Mouse (Mus musculus): ENCODE results near the gene Caln1. TPM values are rescaled to one million over a fixed set of nuclear protein-coding genes. Genes with fewer than 3 reads are reported as not detected.
"Not testable (repeated sequence)": the region's sequence is repeated elsewhere in the genome, so short reads cannot be mapped to it uniquely, and the experiment has no call there.

Caln1 gene
- polyA plus RNA-seq, 1 experiment: not detected

GRCm38 (mm10) chr5:130635397-130635796 lies 266.1 kb downstream of the Caln1 start:
- Histone ChIP-seq H3K4me1 (ENCODE audit: control insufficient read depth, insufficient read depth, low read length) (no peaks in the 10 kb centered on the region), H3K4me3 (replicated peaks; ENCODE audit: extremely low read depth, low read depth, low read length) (no peak overlapping the region)
- no peak for TF ChIP-seq CTCF (IDR thresholded peaks at IDR 0.05; ENCODE audit: insufficient read depth, low read length)
- TF ChIP-seq POLR2A (IDR thresholded peaks at IDR 0.05; ENCODE audit: borderline replicate concordance, extremely low read depth, low read depth, low read length): no peak
- WGBS: 87% methylated on average over 2 of the region's 2 CpGs
- DNase-seq: no peak

- Histone ChIP-seq H3K4me3 (replicated peaks; ENCODE audit: extremely low read depth, low read depth, low read length) (no peak overlapping the region), H3K4me1 (ENCODE audit: control insufficient read depth, insufficient read depth, low read length) (no peaks in the 10 kb centered on the region)
- DNase-seq: no peak
- TF ChIP-seq CTCF (IDR thresholded peaks at IDR 0.05; ENCODE audit: insufficient read depth, low read length) (no peak), POLR2A (IDR thresholded peaks at IDR 0.05; ENCODE audit: borderline replicate concordance, extremely low read depth, low read depth, low read length) (no peak)
- 55% methylated on average over 2 of the region's 2 CpGs for WGBS
Observed at GRCm38 (mm10) chr5:130641881-130642280, 272.6 kb downstream of the Caln1 start.

- WGBS: 63% methylated on average over 2 of the region's 2 CpGs
Observed at GRCm38 (mm10) chr5:130646126-130646525, 276.9 kb downstream of the Caln1 start.

GRCm38 (mm10) chr5:130658141-130658540 lies 288.9 kb downstream of the Caln1 start:
- H3K4me1 ChIP-seq (ENCODE audit: control insufficient read depth, insufficient read depth, low read length): no peaks in the 10 kb centered on the region
- no peak overlapping the region for H3K4me3 ChIP-seq (replicated peaks; ENCODE audit: extremely low read depth, low read depth, low read length)
- whole genome bisulfite sequencing: 56% methylated on average over 3 of the region's 3 CpGs
- DNase-seq: no peak
- no peak for TF ChIP-seq POLR2A (IDR thresholded peaks at IDR 0.05; ENCODE audit: borderline replicate concordance, extremely low read depth, low read depth, low read length)
- no peak for TF ChIP-seq CTCF (IDR thresholded peaks at IDR 0.05; ENCODE audit: insufficient read depth, low read length)

More at GRCm38 (mm10) chr5:130646126-130646525, 276.9 kb downstream of the Caln1 start:
- H3K4me3 ChIP-seq (replicated peaks; ENCODE audit: extremely low read depth, low read depth, low read length); DNase-seq; H3K4me1 ChIP-seq (ENCODE audit: control insufficient read depth, insufficient read depth, low read length): not testable (repeated sequence)

GRCm38 (mm10) chr5:130666091-130666490 lies 296.8 kb downstream of the Caln1 start:
- 80% methylated on average over 1 of the region's 1 CpGs for WGBS
- TF ChIP-seq CTCF (IDR thresholded peaks at IDR 0.05; ENCODE audit: insufficient read depth, low read length) (no peak), POLR2A (IDR thresholded peaks at IDR 0.05; ENCODE audit: borderline replicate concordance, extremely low read depth, low read depth, low read length) (no peak)
- Histone ChIP-seq H3K4me1 (ENCODE audit: control insufficient read depth, insufficient read depth, low read length) (no peaks in the 10 kb centered on the region), H3K4me3 (replicated peaks; ENCODE audit: extremely low read depth, low read depth, low read length) (no peak overlapping the region)
- DNase-seq: no peak

- TF ChIP-seq POLR2A (IDR thresholded peaks at IDR 0.05; ENCODE audit: borderline replicate concordance, extremely low read depth, low read depth, low read length) (no peak), CTCF (IDR thresholded peaks at IDR 0.05; ENCODE audit: insufficient read depth, low read length) (no peak)
- no peak for DNase-seq
- no peaks in the 10 kb centered on the region for H3K4me1 ChIP-seq (ENCODE audit: control insufficient read depth, insufficient read depth, low read length)
- no peak overlapping the region for H3K4me3 ChIP-seq (replicated peaks; ENCODE audit: extremely low read depth, low read depth, low read length)
- WGBS: 35% methylated on average over 3 of the region's 3 CpGs
Observed at GRCm38 (mm10) chr5:130672588-130672987, 303.3 kb downstream of the Caln1 start.

- H3K4me3 ChIP-seq (replicated peaks; ENCODE audit: extremely low read depth, low read depth, low read length): no peak overlapping the region
- 70% methylated on average over 3 of the region's 3 CpGs for WGBS
- TF ChIP-seq POLR2A (IDR thresholded peaks at IDR 0.05; ENCODE audit: borderline replicate concordance, extremely low read depth, low read depth, low read length) (no peak), CTCF (IDR thresholded peaks at IDR 0.05; ENCODE audit: insufficient read depth, low read length) (no peak)
- no peaks in the 10 kb centered on the region for H3K4me1 ChIP-seq (ENCODE audit: control insufficient read depth, insufficient read depth, low read length)
- DNase-seq: no peak
Observed at GRCm38 (mm10) chr5:130673092-130673491, 303.8 kb downstream of the Caln1 start.

- no peak for TF ChIP-seq CTCF (IDR thresholded peaks at IDR 0.05; ENCODE audit: insufficient read depth, low read length)
- TF ChIP-seq POLR2A (IDR thresholded peaks at IDR 0.05; ENCODE audit: borderline replicate concordance, extremely low read depth, low read depth, low read length): no peak
- DNase-seq: no peak
- Histone ChIP-seq H3K4me3 (replicated peaks; ENCODE audit: extremely low read depth, low read depth, low read length) (no peak overlapping the region), H3K4me1 (ENCODE audit: control insufficient read depth, insufficient read depth, low read length) (no peaks in the 10 kb centered on the region)
- 86% methylated on average over 2 of the region's 2 CpGs for WGBS
Observed at GRCm38 (mm10) chr5:130677895-130678294, 308.6 kb downstream of the Caln1 start.

GRCm38 (mm10) chr5:130685911-130686658 lies 316.8 kb downstream of the Caln1 start:
- no peak for DNase-seq
- no peak overlapping the region for H3K4me3 ChIP-seq (replicated peaks; ENCODE audit: extremely low read depth, low read depth, low read length)
- TF ChIP-seq CTCF (IDR thresholded peaks at IDR 0.05; ENCODE audit: insufficient read depth, low read length) (no peak), POLR2A (IDR thresholded peaks at IDR 0.05; ENCODE audit: borderline replicate concordance, extremely low read depth, low read depth, low read length) (no peak)
- H3K4me1 ChIP-seq (ENCODE audit: control insufficient read depth, insufficient read depth, low read length): no peaks in the 10 kb centered on the region
- 65% methylated on average over 5 of the region's 5 CpGs for WGBS

- WGBS: 47% methylated on average over 16 of the region's 16 CpGs
- no peak for DNase-seq
- no peaks in the 10 kb centered on the region for H3K4me1 ChIP-seq (ENCODE audit: control insufficient read depth, insufficient read depth, low read length)
- no peak overlapping the region for H3K4me3 ChIP-seq (replicated peaks; ENCODE audit: extremely low read depth, low read depth, low read length)
- TF ChIP-seq CTCF (IDR thresholded peaks at IDR 0.05; ENCODE audit: insufficient read depth, low read length) (no peak), POLR2A (IDR thresholded peaks at IDR 0.05; ENCODE audit: borderline replicate concordance, extremely low read depth, low read depth, low read length) (no peak)
Observed at GRCm38 (mm10) chr5:130688385-130689138, 319.3 kb downstream of the Caln1 start.

Data from lung, adult 2 months (tissue).